Mouse (Mus musculus) bone marrow, adult 2 months (tissue): ENCODE results near the gene 2610008E11Rik.

Source experiments
- CTCF ChIP-seq: fragments of 200-500 bp; IDR thresholded peaks from 2 replicates; pipeline ENCODE4 v1.5.1; 2011; ENCODE audit warnings: low read length, control low read depth; ENCODE audit not compliant: control insufficient read depth, insufficient read depth
- POLR2A ChIP-seq: fragments of 200-500 bp; IDR thresholded peaks from 2 replicates; pipeline ENCODE4 v1.6.1; 2011; ENCODE audit warnings: low read depth, mild to moderate bottlenecking, control low read depth, low read length, borderline replicate concordance; ENCODE audit not compliant: control insufficient read depth

- TF ChIP-seq POLR2A (no peak), CTCF (no peak)
Measured at GRCm38 (mm10) chr10:79028441-79028840, 69.0 kb downstream of the 2610008E11Rik start, which contains the start of gene Olfr57.
